ENCODE assay signal across 25 mouse cellular contexts in genomic region chr1:161931313-161931712, GRCm38 (mm10). TPM values are rescaled to one million over a fixed set of nuclear protein-coding genes. Genes with fewer than 3 reads are reported as not detected.
"Had no signal": no experiment of that assay in that cellular context is flagged by ENCODE, and none has a peak within 500 bp of the region (broad histone marks: within the 10 kb centered on the region; RNA-seq: fewer than 3 reads in every experiment).

No protein-coding gene starts in this region.

- H3K27me3 ChIP-seq: liver, embryonic 13.5 days; midbrain, embryonic 12.5 days; midbrain, embryonic 15.5 days had no signal

- H3K27ac ChIP-seq: liver, embryonic 13.5 days; midbrain, embryonic 12.5 days; midbrain, embryonic 15.5 days had no signal

- ATAC-seq: inflammation-experienced regulatory T-cells, adult 6 months; intestine, embryonic 16.5 days; midbrain, embryonic 15.5 days had no signal

- H3K4me3 ChIP-seq: liver, embryonic 13.5 days; midbrain, embryonic 12.5 days; midbrain, embryonic 15.5 days; myocyte had no signal

- H3K36me3 ChIP-seq: liver, embryonic 13.5 days; midbrain, embryonic 12.5 days; midbrain, embryonic 15.5 days had no signal

- H3K4me2 ChIP-seq: liver, embryonic 13.5 days; midbrain, embryonic 12.5 days; midbrain, embryonic 15.5 days had no signal

- H3K4me1 ChIP-seq: liver, embryonic 13.5 days; midbrain, embryonic 12.5 days; midbrain, embryonic 15.5 days had no signal

- H3K9ac ChIP-seq: liver, embryonic 13.5 days; midbrain, embryonic 12.5 days; midbrain, embryonic 15.5 days had no signal

- H3K9me3 ChIP-seq: liver, embryonic 13.5 days; midbrain, embryonic 12.5 days; midbrain, embryonic 15.5 days had no signal

- DNase-seq: kidney, adult 18-20 months; kidney, adult 9 months; kidney, postnatal 14 days; kidney, postnatal 4 days; layer of hippocampus, adult 9-11 months; left cerebral cortex, postnatal 4 days; liver, embryonic 13.5 days; lung, adult 2 months; lung, postnatal 14 days; lung, postnatal 4 days; thymus, postnatal 25 days had no signal

RNA-seq across cellular contexts. Expression of gene 4930558K02Rik, which starts 48.1 kb away (rescaled TPM):
- polyA plus RNA-seq: inflammation-experienced regulatory T-cells, adult 6 months; intestine, embryonic 16.5 days; kidney, embryonic 16.5 days; limb, embryonic 14.5 days; liver, adult 2 months; liver, embryonic 13.5 days; liver, embryonic 16.5 days; lung, adult 2 months; lung, embryonic 16.5 days; midbrain, embryonic 12.5 days; myocyte; neural tube, embryonic 11.5 days; small intestine, adult 2 months; spleen, adult 2 months; stomach, embryonic 16.5 days had no signal
